Mouse (Mus musculus) MEL (cell line): ENCODE measurements around the gene Gm20458. TPM values are rescaled to one million over a fixed set of nuclear protein-coding genes. Genes with fewer than 3 reads are reported as not detected.

Source experiments
- DNase-seq: peaks from one replicate; pipeline ENCODE4 v3.0.0; 2011; ENCODE audit warnings: low read depth, low spot score
- H3K27ac ChIP-seq: 2 replicates; pipeline ENCODE4 v1.5.1; 2012; ENCODE audit warnings: low read depth, mild to moderate bottlenecking, control low read depth, low read length, moderate library complexity; ENCODE audit not compliant: control insufficient read depth
- H3K27me3 ChIP-seq, 2 experiments: fragments of 150-350 bp in 1 of 2; sonication (generic) in 1 of 2; 2 replicates each; pipeline ENCODE4 v1.6.1; 2012; ENCODE audit warnings: low read length in 2 of 2, mild to moderate bottlenecking in 2 of 2, improper control_type of control experiment in 1 of 2, moderate library complexity in 1 of 2; ENCODE audit not compliant: insufficient read depth in 2 of 2, control insufficient read depth in 1 of 2
- H3K36me3 ChIP-seq, 2 experiments: 2 replicates each; pipeline ENCODE4 v1.6.1; 2012 to 2014; ENCODE audit warnings: low read length in 2 of 2, improper control_type of control experiment in 1 of 2, inconsistent platforms in 1 of 2, mild to moderate bottlenecking in 1 of 2; ENCODE audit not compliant: insufficient read depth in 2 of 2, control insufficient read depth in 1 of 2
- H3K4me1 ChIP-seq, 2 experiments: fragments of 150-350 bp in 1 of 2; sonication (generic) in 1 of 2; 2 replicates each; pipeline ENCODE4 v1.6.1; 2012; ENCODE audit warnings: low read length in 2 of 2, improper control_type of control experiment in 1 of 2, mild to moderate bottlenecking in 1 of 2; ENCODE audit not compliant: insufficient read depth in 2 of 2, control insufficient read depth in 1 of 2
- H3K4me3 ChIP-seq, 2 experiments: fragments of 150-350 bp in 1 of 2; sonication (generic) in 1 of 2; 2 replicates each; pipeline ENCODE4 v1.5.1; 2012; ENCODE audit warnings: low read depth in 2 of 2, low read length in 2 of 2, mild to moderate bottlenecking in 2 of 2, moderate library complexity in 2 of 2, control low read depth in 1 of 2, improper control_type of control experiment in 1 of 2; ENCODE audit not compliant: control insufficient read depth in 1 of 2, insufficient read depth in 1 of 2
- H3K79me2 ChIP-seq: 2 replicates; pipeline ENCODE4 v1.6.1; 2012; ENCODE audit warnings: mild to moderate bottlenecking, low read length, moderate library complexity; ENCODE audit not compliant: control insufficient read depth, poor library complexity, insufficient read depth
- H3K9ac ChIP-seq: 2 replicates; pipeline ENCODE4 v1.6.1; 2012; ENCODE audit warnings: low read depth, mild to moderate bottlenecking, control low read depth, low read length, moderate library complexity; ENCODE audit not compliant: control insufficient read depth, poor library complexity, severe bottlenecking
- H3K9me3 ChIP-seq: fragments of 150-350 bp; sonication (generic); replicated peaks from 2 replicates; pipeline ENCODE4 v1.6.1; 2012; ENCODE audit warnings: mild to moderate bottlenecking, low read length, improper control_type of control experiment, moderate library complexity; ENCODE audit not compliant: insufficient read depth
- CTCF ChIP-seq, 3 experiments: IDR thresholded peaks in 2 of 3; conservative IDR thresholded peaks in 1 of 3; 2 replicates each; pipeline ENCODE4 v1.5.1; 2011 to 2012; ENCODE audit warnings: low read length in 3 of 3, low read depth in 2 of 3, mild to moderate bottlenecking in 2 of 3, improper control_type of control experiment in 1 of 3, inconsistent platforms in 1 of 3, mixed read lengths in 1 of 3, moderate library complexity in 1 of 3; ENCODE audit not compliant: control insufficient read depth in 1 of 3, insufficient read depth in 1 of 3, poor library complexity in 1 of 3, severe bottlenecking in 1 of 3
- EP300 ChIP-seq, 2 experiments: IDR thresholded peaks; 2 replicates each; pipeline ENCODE4 v1.6.1; 2011; ENCODE audit warnings: improper control_type of control experiment in 2 of 2, low read length in 2 of 2, low read depth in 1 of 2, mild to moderate bottlenecking in 1 of 2
- ETS1 ChIP-seq: IDR thresholded peaks from 2 replicates; pipeline ENCODE4 v1.6.1; 2012; ENCODE audit warnings: low read depth, mild to moderate bottlenecking, inconsistent platforms, low read length, improper control_type of control experiment, moderate library complexity
- GATA1 ChIP-seq: IDR thresholded peaks from 2 replicates; pipeline ENCODE4 v1.6.1; 2011; ENCODE audit warnings: low read depth, low read length, improper control_type of control experiment
- HCFC1 ChIP-seq: IDR thresholded peaks from 2 replicates; pipeline ENCODE4 v1.6.1; 2012; ENCODE audit warnings: low read depth, mild to moderate bottlenecking, inconsistent platforms, low read length, improper control_type of control experiment, moderate library complexity
- KAT2A ChIP-seq: conservative IDR thresholded peaks from 2 replicates; pipeline ENCODE4 v1.6.1; 2012; ENCODE audit warnings: low read depth, low read length, improper control_type of control experiment, inconsistent platforms
- MAX ChIP-seq: IDR thresholded peaks from 2 replicates; pipeline ENCODE4 v1.6.1; 2011; ENCODE audit warnings: low read length, improper control_type of control experiment
- MAZ ChIP-seq: IDR thresholded peaks from 2 replicates; pipeline ENCODE4 v1.6.1; 2012; ENCODE audit warnings: low read depth, mild to moderate bottlenecking, inconsistent platforms, low read length, improper control_type of control experiment
- MEF2A ChIP-seq: IDR thresholded peaks from 2 replicates; pipeline ENCODE4 v1.6.1; 2014; ENCODE audit warnings: low read depth, mild to moderate bottlenecking, inconsistent platforms, low read length, improper control_type of control experiment; ENCODE audit not compliant: poor library complexity, insufficient replicate concordance, severe bottlenecking; ENCODE audit errors: extremely low read depth
- MXI1 ChIP-seq: IDR thresholded peaks from 2 replicates; pipeline ENCODE4 v1.6.1; 2011; ENCODE audit warnings: mild to moderate bottlenecking, low read depth, low read length, improper control_type of control experiment
- MYC ChIP-seq: IDR thresholded peaks from 2 replicates; pipeline ENCODE4 v1.6.1; 2011; ENCODE audit warnings: low read depth, mild to moderate bottlenecking, low read length, improper control_type of control experiment, moderate library complexity
- NRF1 ChIP-seq: IDR thresholded peaks from 2 replicates; pipeline ENCODE4 v1.6.1; 2014; ENCODE audit warnings: low read depth, mild to moderate bottlenecking, inconsistent platforms, low read length, improper control_type of control experiment, moderate library complexity; ENCODE audit not compliant: poor library complexity, insufficient read depth, severe bottlenecking
- POLR2AphosphoS5 ChIP-seq: IDR thresholded peaks from 2 replicates; pipeline ENCODE4 v1.6.1; 2012; ENCODE audit warnings: low read depth, borderline replicate concordance, mild to moderate bottlenecking, inconsistent platforms, low read length, moderate library complexity, mixed read lengths
- RCOR1 ChIP-seq: IDR thresholded peaks from 2 replicates; pipeline ENCODE4 v1.6.1; 2012; ENCODE audit warnings: low read depth, mild to moderate bottlenecking, inconsistent platforms, low read length, improper control_type of control experiment
- SIN3A ChIP-seq: IDR thresholded peaks from 2 replicates; pipeline ENCODE4 v1.6.1; 2012; ENCODE audit warnings: low read length, improper control_type of control experiment, inconsistent platforms
- SMC3 ChIP-seq: IDR thresholded peaks from 2 replicates; pipeline ENCODE4 v1.6.1; 2011; ENCODE audit warnings: low read depth, low read length, improper control_type of control experiment
- TAL1 ChIP-seq: IDR thresholded peaks from 2 replicates; pipeline ENCODE4 v1.6.1; 2012; ENCODE audit warnings: mild to moderate bottlenecking, inconsistent platforms, low read length, moderate library complexity, mixed read lengths
- TCF12 ChIP-seq: IDR thresholded peaks from 2 replicates; pipeline ENCODE4 v1.6.1; 2014; ENCODE audit warnings: low read depth, mild to moderate bottlenecking, inconsistent platforms, low read length, improper control_type of control experiment, moderate library complexity
- UBTF ChIP-seq: IDR thresholded peaks from 2 replicates; pipeline ENCODE4 v1.6.1; 2012; ENCODE audit warnings: low read depth, mild to moderate bottlenecking, inconsistent platforms, low read length, improper control_type of control experiment, moderate library complexity, borderline replicate concordance; ENCODE audit not compliant: insufficient read depth
- USF2 ChIP-seq, 2 experiments: IDR thresholded peaks; 2 replicates each; pipeline ENCODE4 v1.6.1; 2011 to 2012; ENCODE audit warnings: improper control_type of control experiment in 2 of 2, low read length in 2 of 2, borderline replicate concordance in 1 of 2, inconsistent platforms in 1 of 2, low read depth in 1 of 2, mild to moderate bottlenecking in 1 of 2; ENCODE audit not compliant: insufficient read depth in 1 of 2
- ZC3H11A ChIP-seq: IDR thresholded peaks from 2 replicates; pipeline ENCODE4 v1.6.1; 2012; ENCODE audit warnings: low read depth, mild to moderate bottlenecking, inconsistent platforms, low read length, improper control_type of control experiment
- polyA plus RNA-seq, 2 experiments: library from polyadenylated mRNA; stranded (reverse) in 1 of 2; unstranded in 1 of 2; fragments of >175 nt in 1 of 2; fragments of >200 nt in 1 of 2; gene quantifications; 2 replicates each; pipeline versions ENCODE4 v1.2.1 to v1.2.4; 2012; ENCODE audit warnings: low replicate concordance in 2 of 2, low read depth in 1 of 2; ENCODE audit not compliant: insufficient read length in 2 of 2, insufficient read depth in 1 of 2, missing spikeins in 1 of 2
- total RNA-seq: library from RNA; depleted of rRNA; stranded (reverse); fragments of 300-350 nt; gene quantifications from 2 replicates; pipeline ENCODE4 v1.2.3, GENCODE M21; 2012

Gene Gm20458
- total and polyA plus RNA-seq, 3 experiments = 1.0 to 19.2 TPM; not detected in 1

DNA sequence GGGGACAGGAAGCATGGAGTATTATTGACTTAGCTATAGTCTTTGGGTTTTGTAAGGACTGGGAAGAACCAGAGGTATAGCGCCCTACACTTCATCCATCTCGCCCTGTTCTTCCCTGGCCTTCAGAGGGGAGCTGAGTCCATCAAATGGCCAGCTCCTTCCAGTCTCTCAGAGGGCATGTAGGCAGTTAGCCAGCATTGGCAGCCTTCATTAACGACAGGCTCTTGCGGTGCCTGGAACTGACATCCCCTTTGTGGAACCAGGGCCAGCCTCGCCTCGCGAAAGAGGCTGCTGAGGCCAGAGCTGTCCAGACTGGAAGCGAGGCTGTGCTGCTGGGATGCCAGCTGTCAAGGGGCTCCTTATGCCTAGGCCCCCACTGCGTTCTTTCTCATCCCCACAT lies 27.0 kb downstream of the Gm20458 start:
- Histone ChIP-seq H3K4me1 (peaks cover 4 to 15% of the 10 kb centered on the region in 2 experiments), H3K27ac (no peak overlapping the region), H3K79me2 (peaks cover 4% of the 10 kb centered on the region; the same call in 1 of the 2 replicates), H3K36me3 (peaks cover 3 to 7% of the 10 kb centered on the region in 2 experiments), H3K9me3 (no peaks in the 10 kb centered on the region), H3K4me3 (no peak overlapping the region), H3K9ac (no peak overlapping the region), H3K27me3 (no peaks in the 10 kb centered on the region)
- DNase-seq = no peak
- TF ChIP-seq MAX = no peak
- no peak for TF ChIP-seq SIN3A
- no peak for TF ChIP-seq TAL1
- no peak for TF ChIP-seq MAZ
- TF ChIP-seq POLR2AphosphoS5 = no peak
- no peak for TF ChIP-seq KAT2A
- TF ChIP-seq MYC = no peak
- TF ChIP-seq GATA1 = no peak
- no peak for TF ChIP-seq ETS1
- no peak for TF ChIP-seq RCOR1

DNA sequence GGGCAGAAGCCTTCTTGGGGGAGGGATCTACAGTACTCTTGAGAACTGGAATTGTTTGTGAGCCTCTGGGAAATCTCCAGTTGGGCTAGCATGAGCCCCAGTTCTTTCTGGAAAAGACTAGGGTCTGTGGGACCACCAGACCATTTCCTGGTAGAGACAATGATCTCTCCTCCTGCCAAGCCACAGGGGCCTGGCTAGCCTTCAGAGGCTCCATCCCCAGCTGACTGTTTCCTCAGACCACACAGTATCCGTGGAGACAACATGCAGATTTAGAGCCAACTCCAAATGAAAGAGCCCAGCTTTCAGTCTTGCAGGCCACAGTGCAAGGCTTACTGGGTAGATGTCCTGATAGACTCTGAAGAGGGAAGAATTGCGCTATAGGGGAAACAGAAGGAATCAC lies 33.4 kb downstream of the Gm20458 start:
- no peak overlapping the region for H3K27ac ChIP-seq
- no peak for DNase-seq
- H3K9ac ChIP-seq = no peak overlapping the region
- no peak overlapping the region for H3K4me3 ChIP-seq
- H3K36me3 ChIP-seq = peaks cover 3 to 22% of the 10 kb centered on the region in 2 experiments
- peaks cover 10% of the 10 kb centered on the region for H3K79me2 ChIP-seq
- H3K27me3 ChIP-seq = no peaks in the 10 kb centered on the region
- H3K9me3 ChIP-seq = no peaks in the 10 kb centered on the region
- H3K4me1 ChIP-seq = peaks cover 2 to 18% of the 10 kb centered on the region in 2 experiments
- TF ChIP-seq SMC3 (no peak), MAZ (no peak), CTCF (IDR thresholded peaks at IDR 0.05 in 2 of 3, conservative IDR thresholded peaks at IDR 0.05 in 1 of 3; ENCODE audit: control insufficient read depth in 1 of 3, insufficient read depth in 1 of 3, low read depth in 2 of 3, low read length in 3 of 3, poor library complexity in 1 of 3, severe bottlenecking in 1 of 3) (no peak), TCF12 (no peak), ZC3H11A (no peak), SIN3A (no peak), MEF2A (no peak)
- TF ChIP-seq, all 39 proteins: peak for 0

DNA sequence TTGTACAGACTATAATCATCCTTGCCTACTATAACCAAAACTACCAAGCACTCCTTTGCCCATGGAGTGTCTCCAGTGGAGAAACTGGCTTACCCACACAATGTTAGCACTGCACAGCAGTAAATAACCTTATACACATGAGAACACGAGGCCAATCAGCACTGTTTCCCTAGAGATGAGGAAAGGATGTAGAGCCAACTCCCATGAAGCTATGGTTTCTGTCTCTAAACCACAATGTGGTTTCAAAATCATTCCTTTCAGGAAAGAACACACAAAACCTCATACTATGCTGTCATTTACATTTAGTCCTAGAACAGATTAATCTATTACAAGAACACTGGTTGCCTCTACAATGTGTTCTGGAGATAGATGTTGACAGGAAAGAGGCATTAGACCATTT lies 35.6 kb downstream of the Gm20458 start:
- DNase-seq = peak; percentile 50
- Histone ChIP-seq H3K79me2 (peaks cover 10% of the 10 kb centered on the region), H3K36me3 (peaks cover 0 to 22% of the 10 kb centered on the region in 2 experiments; a peak in 2 of 4 replicates), H3K4me3 (no peak overlapping the region; a peak in 1 of 4 replicates), H3K9ac (peak overlapping the region; percentile 84; the same call in 1 of the 2 replicates), H3K27me3 (no peaks in the 10 kb centered on the region), H3K4me1 (peaks cover 2 to 18% of the 10 kb centered on the region in 2 experiments), H3K27ac (no peak overlapping the region), H3K9me3 (no peaks in the 10 kb centered on the region)
- no peak for TF ChIP-seq UBTF
- no peak for TF ChIP-seq USF2 (IDR thresholded peaks at IDR 0.05; ENCODE audit: borderline replicate concordance in 1 of 2, insufficient read depth in 1 of 2, low read depth in 1 of 2, low read length in 2 of 2)
- TF ChIP-seq TAL1 = no peak
- TF ChIP-seq EP300 (IDR thresholded peaks at IDR 0.05; ENCODE audit: low read depth in 1 of 2, low read length in 2 of 2) = no peak
- TF ChIP-seq MAX = no peak
- TF ChIP-seq HCFC1 = no peak
- 0 out of 2 replicates have a peak, but pooled peaks have one; percentile 18 for TF ChIP-seq RCOR1
- peak; percentile 33; the same call in 1 of the 2 replicates for TF ChIP-seq MXI1
- TF ChIP-seq NRF1 = no peak
